Mouse (Mus musculus): ENCODE measurements at regions not wholly inside any gene's neighbourhood (a gene's known extent, or its start where the extent isn't known, plus 50 kb on each side); places are given as distances from the start of the nearest gene placed in this dataset.

DNA sequence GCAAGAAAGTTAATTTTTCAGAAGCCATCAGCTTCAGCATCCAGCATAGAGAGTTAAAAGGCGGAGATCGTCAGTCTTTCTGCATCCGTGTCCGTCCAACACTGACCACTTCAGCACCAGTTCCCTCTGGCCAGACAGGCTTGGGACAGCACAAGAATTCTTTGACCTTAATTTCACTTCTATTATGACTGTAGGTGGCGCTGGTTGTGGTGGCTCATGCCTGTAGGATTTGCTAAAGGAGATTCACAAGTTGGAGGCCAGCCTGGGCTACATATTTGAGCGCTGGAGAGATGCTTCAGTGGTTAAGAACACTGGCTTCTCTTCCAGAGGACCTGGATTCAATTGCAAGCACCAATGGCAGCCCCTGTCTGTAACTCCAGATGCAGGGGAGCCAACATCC, 66.0 kb downstream of the Amer2 start:
- DNase-seq, result no peak

- no peak for DNase-seq
Observed at GRCm38 (mm10) chr14:60443821-60444551, 70.9 kb downstream of the Amer2 start.

GRCm38 (mm10) chr14:60444552-60444937, 71.5 kb downstream of the Amer2 start:
- DNase-seq, result no peak

DNA sequence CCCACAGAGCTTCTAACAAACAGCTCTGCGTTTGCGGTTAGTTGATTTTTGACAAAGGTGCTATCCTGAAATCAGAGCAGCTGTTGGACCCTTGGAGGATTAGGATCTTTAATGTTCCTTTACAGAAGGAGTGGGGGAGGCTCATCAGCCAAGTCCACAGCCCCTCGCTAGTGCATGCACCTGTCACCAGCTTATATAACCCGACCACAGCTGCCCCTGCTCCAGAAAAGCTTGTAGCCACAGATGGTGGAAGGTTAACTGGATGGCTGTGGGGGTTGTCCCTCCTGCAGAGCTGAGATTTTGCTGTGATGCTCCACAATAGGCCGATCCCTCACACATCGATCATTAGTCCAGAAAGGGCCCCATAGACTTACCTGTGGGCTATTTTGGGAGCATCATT, 73.0 kb downstream of the Amer2 start:
- DNase-seq, result no peak

- DNase-seq, result no peak
Observed at GRCm38 (mm10) chr14:60451216-60451615, 78.2 kb downstream of the Amer2 start.

- peak; percentile 32 for DNase-seq
Observed at GRCm38 (mm10) chr14:60451684-60452083, 78.6 kb downstream of the Amer2 start.

DNA sequence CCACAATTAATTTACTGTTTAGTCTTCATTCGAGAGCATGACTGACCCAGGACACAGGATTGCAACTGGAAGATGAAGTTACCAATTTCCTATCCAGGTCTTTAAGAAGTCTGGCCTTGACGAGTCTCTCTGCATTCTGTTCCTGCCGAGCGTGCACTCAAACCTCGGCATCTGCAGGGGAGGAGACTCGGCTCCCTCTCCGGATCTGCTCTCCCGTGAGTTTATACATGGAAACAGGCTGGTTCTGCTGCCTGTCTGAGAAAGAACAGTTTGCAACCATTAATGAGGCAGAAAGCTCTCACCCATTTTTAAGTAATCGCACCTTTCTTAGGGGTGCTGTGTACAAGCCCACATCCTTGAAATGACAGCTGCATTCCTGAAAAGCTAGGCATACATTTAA, 83.7 kb downstream of the Amer2 start:
- no peak for DNase-seq

DNA sequence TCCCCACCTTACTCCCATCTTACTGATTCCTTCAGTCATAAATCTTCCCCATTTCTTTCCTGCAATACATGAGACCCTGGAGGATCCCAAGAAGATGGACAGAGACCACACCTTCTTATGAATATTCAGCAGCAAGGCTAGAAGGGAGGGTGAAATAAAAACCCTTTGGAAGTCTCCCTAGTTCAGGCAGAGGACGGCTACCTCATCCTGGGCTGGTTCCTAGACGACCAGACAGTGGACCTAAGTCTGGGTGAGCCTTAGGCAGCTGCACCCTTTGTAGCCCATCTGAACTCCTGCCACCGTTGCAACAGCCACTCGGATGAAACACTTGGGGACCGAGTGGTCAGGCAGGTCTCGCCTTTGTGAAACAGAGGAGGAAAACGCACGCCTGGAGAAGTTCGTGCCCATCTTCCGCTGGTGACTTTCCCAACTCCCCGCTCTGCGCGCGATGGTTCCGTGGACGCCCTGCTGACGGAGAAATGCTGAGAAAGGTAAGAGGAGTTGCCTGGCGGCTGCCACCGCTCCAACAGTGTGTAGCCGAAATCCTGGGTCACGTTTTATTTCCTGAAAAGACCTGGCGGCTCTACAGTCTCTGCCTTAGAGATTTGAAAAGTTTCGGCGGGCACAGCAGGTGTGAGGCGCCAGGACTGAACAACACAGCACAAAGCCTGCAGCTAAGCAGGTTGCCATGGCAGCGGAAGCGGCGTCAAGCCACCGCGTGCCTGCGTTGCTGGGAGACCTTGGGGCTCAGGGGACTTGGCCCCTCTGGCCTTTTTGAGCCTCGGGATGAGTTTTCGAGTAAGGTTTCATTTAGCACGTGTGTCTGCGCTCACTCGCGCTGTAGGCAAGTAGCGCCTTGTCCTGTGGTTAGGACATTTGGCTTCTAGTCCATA, 112.2 kb downstream of the Amer2 start:
- peak; percentile 86 for DNase-seq

GRCm38 (mm10) chr14:60485889-60486274, 112.8 kb downstream of the Amer2 start:
- peak; percentile 9 for DNase-seq

GRCm38 (mm10) chr14:60486278-60486935, 113.3 kb downstream of the Amer2 start:
- DNase-seq, result peak; percentile 18

GRCm38 (mm10) chr14:60489111-60489510, 116.1 kb downstream of the Amer2 start:
- no peak for DNase-seq

GRCm38 (mm10) chr14:60490886-60491285, 117.8 kb downstream of the Amer2 start:
- no peak for DNase-seq

DNA sequence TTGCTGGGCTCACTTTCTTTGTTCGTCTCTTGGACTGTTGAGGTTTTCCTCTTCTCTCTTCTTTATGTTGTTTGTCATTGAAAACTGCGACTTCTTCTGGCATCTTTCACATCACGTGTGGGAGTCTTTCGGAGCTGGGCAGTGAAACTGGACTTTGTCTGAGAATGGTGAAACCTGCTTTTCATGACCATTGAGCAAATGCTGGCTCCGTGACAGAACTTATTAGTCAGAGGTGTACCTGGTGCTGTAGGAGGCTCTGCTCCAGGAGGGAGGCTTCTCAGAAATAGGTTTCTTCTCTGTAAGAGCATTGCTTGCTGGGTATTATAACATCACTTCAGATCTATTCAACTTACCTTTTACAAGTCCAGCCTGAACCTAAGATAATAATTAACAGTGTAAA, 122.4 kb downstream of the Amer2 start:
- no peak for DNase-seq

GRCm38 (mm10) chr14:60502552-60502951, 129.5 kb downstream of the Amer2 start:
- DNase-seq, result no peak

- no peak for DNase-seq
Observed at GRCm38 (mm10) chr14:60505066-60505465, 128.7 kb upstream of the Spata13 start.

DNA sequence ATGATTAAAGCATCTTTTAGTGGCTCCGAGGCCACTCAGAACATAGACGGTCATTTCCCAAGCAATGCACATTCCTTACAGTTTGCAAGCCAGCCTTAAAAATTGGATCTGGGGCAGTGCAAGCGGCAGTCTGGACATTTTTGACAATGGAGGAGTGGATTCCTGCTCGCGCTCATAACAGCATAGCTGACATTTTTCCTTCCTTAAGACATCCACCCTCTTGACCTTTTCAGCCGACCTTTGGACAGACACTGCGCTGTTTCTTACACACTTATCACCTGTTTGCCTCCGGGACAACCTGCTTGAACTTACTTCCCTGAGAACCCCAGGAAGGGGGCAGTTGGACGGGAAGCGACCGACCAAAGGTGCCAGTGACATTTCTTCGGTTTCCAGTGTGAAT, 127.5 kb upstream of the Spata13 start:
- DNase-seq, result no peak

DNA sequence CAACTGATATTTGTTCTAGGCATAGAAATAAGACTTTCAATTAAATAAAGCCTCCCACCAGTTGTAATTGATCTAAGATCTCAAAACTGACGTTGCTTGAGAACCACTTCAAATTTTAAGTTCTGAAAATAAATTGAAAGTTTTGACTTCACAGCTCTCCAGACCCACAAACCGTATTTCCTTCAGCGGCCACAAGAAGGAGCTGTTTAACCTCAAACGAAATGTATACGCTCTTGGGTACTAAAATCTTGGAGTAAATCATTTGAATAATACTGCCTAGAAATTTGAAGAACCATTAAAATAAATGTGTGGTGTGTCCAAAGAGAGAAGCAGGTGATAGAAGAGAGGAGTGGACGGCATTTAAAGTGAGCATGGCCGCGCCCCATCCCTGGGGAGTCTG, 120.2 kb upstream of the Spata13 start:
- peak; percentile 62 for DNase-seq

- no peak for DNase-seq
Observed at GRCm38 (mm10) chr14:60515094-60515786, 118.6 kb upstream of the Spata13 start.

DNA sequence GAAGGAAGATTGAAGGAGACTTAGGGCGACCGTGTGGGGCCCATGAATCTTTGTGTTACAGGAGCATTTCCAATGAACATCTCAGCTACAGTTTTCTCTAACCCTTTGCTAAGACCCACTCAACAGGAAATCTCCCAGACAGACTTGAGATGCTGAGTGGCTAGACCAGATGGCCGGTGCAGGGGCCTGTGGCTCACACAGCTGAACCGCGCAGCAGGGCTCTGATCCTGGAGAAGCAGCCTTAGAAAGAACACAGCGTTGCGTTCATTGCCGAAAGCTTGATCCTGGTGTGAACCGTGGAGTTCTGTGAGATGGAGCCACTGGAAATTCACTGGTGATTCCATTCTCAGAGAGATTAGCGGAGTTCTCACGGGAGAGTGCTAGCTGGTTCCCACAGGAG, 115.9 kb upstream of the Spata13 start:
- no peak for DNase-seq

DNA sequence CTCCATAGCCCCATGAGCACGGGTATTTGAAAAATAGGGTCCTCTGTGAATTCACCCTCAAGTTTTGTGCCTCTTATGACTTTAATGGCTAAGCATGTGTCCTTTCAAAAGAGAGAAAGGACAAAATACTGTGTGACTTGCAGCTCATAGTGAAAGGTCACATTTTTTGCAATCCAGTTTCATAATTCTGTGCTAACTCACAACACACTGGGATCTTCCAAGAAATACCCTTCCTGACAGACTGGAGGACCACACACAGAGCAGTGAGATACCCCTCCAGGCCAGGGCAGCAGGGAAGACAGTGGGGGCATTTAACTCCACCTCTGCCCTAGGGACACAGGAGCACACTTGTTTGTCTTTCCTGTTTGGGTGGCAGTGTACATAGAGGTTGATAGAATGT, 110.8 kb upstream of the Spata13 start:
- DNase-seq, result no peak

DNA sequence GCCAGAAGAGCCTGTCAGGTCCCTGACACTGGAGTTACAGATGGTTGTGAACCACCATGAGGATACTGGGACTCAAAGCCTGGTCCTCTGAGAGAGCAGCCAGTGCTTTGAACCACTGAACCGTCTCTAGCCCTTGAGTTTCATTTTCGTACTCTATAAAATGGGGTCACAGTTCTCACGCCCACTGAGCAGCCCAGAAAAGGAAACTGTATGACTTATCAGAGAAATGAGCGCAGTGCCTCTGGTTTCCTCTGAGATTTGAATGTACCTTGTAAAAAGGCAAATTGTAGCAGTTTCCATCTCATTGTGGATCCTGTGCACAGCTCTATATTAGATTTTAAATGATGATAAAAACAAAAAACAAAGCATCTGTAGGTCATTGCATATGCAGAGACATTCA, 108.9 kb upstream of the Spata13 start:
- no peak for DNase-seq

DNA sequence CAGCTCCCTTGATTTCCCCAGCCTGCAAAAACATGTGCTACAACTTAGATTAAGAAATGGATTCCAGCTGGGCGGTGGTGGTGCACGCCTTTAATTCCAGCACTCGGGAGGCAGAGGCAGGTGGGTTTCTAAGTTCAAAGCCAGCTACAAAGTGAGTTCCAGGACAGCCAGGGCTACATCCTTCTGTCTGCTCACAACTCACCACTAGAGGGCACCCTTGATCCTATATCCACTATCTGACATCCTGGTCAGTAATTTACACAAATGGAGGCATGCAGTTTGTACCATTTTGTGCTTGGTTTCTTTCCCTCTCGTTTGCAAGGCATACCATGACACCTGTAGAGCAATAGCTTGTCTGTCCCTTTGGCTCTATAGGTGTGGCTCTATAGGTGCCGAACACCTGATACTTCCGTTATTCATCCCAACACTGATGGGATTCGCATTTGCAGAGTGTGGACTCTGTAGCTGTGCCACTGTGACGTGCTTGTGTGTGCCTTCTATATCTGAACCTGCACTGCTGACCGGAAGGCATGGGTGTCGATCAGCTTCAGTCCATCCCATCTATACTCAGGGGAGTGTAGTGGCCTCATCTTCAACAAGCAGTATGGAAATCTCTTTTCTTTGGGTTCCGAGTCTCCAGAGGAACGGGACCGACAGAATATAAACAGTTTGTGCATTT, 108.4 kb upstream of the Spata13 start:
- peak; percentile 72 for DNase-seq

GRCm38 (mm10) chr14:60525979-60526378, 107.8 kb upstream of the Spata13 start:
- DNase-seq, result no peak

Measured in thymus, postnatal 4 days (tissue).